Mouse (Mus musculus): Measurements from ENCODE around the gene Tmprss7. TPM values are rescaled to one million over a fixed set of nuclear protein-coding genes. Genes with fewer than 3 reads are reported as not detected.

Tmprss7 gene
- polyA plus RNA-seq, 1 experiment from 2014 or later: not detected

GRCm38 (mm10) chr16:45625342-45625741 is 68.1 kb downstream of the Tmprss7 start:
- no peak overlapping the region for H3K27ac ChIP-seq
- 100% methylated on average over 2 of the region's 2 CpGs for WGBS (ENCODE audit: missing documents)
- H3K4me3 ChIP-seq (ENCODE audit: inconsistent target): no peak overlapping the region
- H3K36me3 ChIP-seq (ENCODE audit: inconsistent target): no peaks in the 10 kb centered on the region
- no peaks in the 10 kb centered on the region for H3K79me2 ChIP-seq (ENCODE audit: inconsistent target)

GRCm38 (mm10) chr16:45624791-45625190 is 68.7 kb downstream of the Tmprss7 start:
- 50% methylated on average over 2 of the region's 2 CpGs for WGBS (ENCODE audit: missing documents)
- Histone ChIP-seq H3K36me3 (ENCODE audit: inconsistent target) (no peaks in the 10 kb centered on the region), H3K27ac (no peak overlapping the region), H3K79me2 (ENCODE audit: inconsistent target) (no peaks in the 10 kb centered on the region), H3K4me3 (ENCODE audit: inconsistent target) (no peak overlapping the region)

GRCm38 (mm10) chr16:45623230-45623629 is 70.2 kb downstream of the Tmprss7 start:
- WGBS (ENCODE audit: missing documents): 44% methylated on average over 4 of the region's 4 CpGs
- no peak overlapping the region for H3K4me3 ChIP-seq (ENCODE audit: inconsistent target)
- no peak overlapping the region for H3K27ac ChIP-seq
- no peaks in the 10 kb centered on the region for H3K36me3 ChIP-seq (ENCODE audit: inconsistent target)
- no peaks in the 10 kb centered on the region for H3K79me2 ChIP-seq (ENCODE audit: inconsistent target)

- 74% methylated on average over 8 of the region's 8 CpGs for WGBS (ENCODE audit: missing documents)
- no peaks in the 10 kb centered on the region for H3K36me3 ChIP-seq (ENCODE audit: inconsistent target)
- H3K79me2 ChIP-seq (ENCODE audit: inconsistent target): no peaks in the 10 kb centered on the region
- H3K4me3 ChIP-seq (ENCODE audit: inconsistent target): no peak overlapping the region
- no peak overlapping the region for H3K27ac ChIP-seq
Observed at GRCm38 (mm10) chr16:45619751-45620375, 73.6 kb downstream of the Tmprss7 start.

GRCm38 (mm10) chr16:45615944-45616343 is 77.5 kb downstream of the Tmprss7 start:
- no peaks in the 10 kb centered on the region for H3K36me3 ChIP-seq (ENCODE audit: inconsistent target)
- H3K4me3 ChIP-seq (ENCODE audit: inconsistent target): no peak overlapping the region
- WGBS (ENCODE audit: missing documents): 83% methylated on average over 1 of the region's 1 CpGs
- H3K79me2 ChIP-seq (ENCODE audit: inconsistent target): no peaks in the 10 kb centered on the region
- H3K27ac ChIP-seq: no peak overlapping the region

- no peak overlapping the region for H3K4me3 ChIP-seq (ENCODE audit: inconsistent target)
- H3K79me2 ChIP-seq (ENCODE audit: inconsistent target): no peaks in the 10 kb centered on the region
- WGBS (ENCODE audit: missing documents): 100% methylated on average over 2 of the region's 2 CpGs
- no peaks in the 10 kb centered on the region for H3K36me3 ChIP-seq (ENCODE audit: inconsistent target)
- H3K27ac ChIP-seq: no peak overlapping the region
Observed at GRCm38 (mm10) chr16:45613247-45613646, 80.2 kb downstream of the Tmprss7 start.

GRCm38 (mm10) chr16:45610267-45610666 is 83.2 kb downstream of the Tmprss7 start, which contains the start of gene Gcsam:
Gene Gcsam, plus strand, starts transcription at chr16:45610380.
- H3K27ac ChIP-seq: no peak within 1 kb of the TSS
- 21% methylated on average over 4 of the region's 4 CpGs for WGBS (ENCODE audit: missing documents)
- H3K4me3 ChIP-seq (ENCODE audit: inconsistent target): no peak within 1 kb of the TSS
- H3K36me3 ChIP-seq (ENCODE audit: inconsistent target): no peaks in the 10 kb centered on the region
- H3K79me2 ChIP-seq (ENCODE audit: inconsistent target): no peaks in the 10 kb centered on the region

GRCm38 (mm10) chr16:45609300-45609699 is 84.2 kb downstream of the Tmprss7 start:
- no peak overlapping the region for H3K27ac ChIP-seq
- H3K79me2 ChIP-seq (ENCODE audit: inconsistent target): no peaks in the 10 kb centered on the region
- 36% methylated on average over 3 of the region's 3 CpGs for WGBS (ENCODE audit: missing documents)
- no peaks in the 10 kb centered on the region for H3K36me3 ChIP-seq (ENCODE audit: inconsistent target)
- H3K4me3 ChIP-seq (ENCODE audit: inconsistent target): no peak overlapping the region

- no peaks in the 10 kb centered on the region for H3K79me2 ChIP-seq (ENCODE audit: inconsistent target)
- no peak overlapping the region for H3K4me3 ChIP-seq (ENCODE audit: inconsistent target)
- H3K36me3 ChIP-seq (ENCODE audit: inconsistent target): no peaks in the 10 kb centered on the region
- H3K27ac ChIP-seq: no peak overlapping the region
- WGBS (ENCODE audit: missing documents): 53% methylated on average over 4 of the region's 4 CpGs
Observed at GRCm38 (mm10) chr16:45608481-45608954, 84.9 kb downstream of the Tmprss7 start.

Other genes starting within 250 kb of the Tmprss7 start
- gene Gm609, start 200.7 kb downstream of the Tmprss7 start, polyA plus RNA-seq (2018): not detected in 3 replicates
- gene Gm17783, start 161.6 kb downstream of the Tmprss7 start, polyA plus RNA-seq (2018): not detected in 3 replicates
- gene Slc9c1, start 158.3 kb downstream of the Tmprss7 start, polyA plus RNA-seq (2018): not detected in 3 replicates
- 0.19 TPM in 1 of 3 replicates, not detected in the others for gene Gcsam, start 83.3 kb downstream of the Tmprss7 start, polyA plus RNA-seq (2018)
- gene BC016579, start 39.6 kb downstream of the Tmprss7 start, polyA plus RNA-seq (2018): not detected in 3 replicates
- gene Tagln3, start 30.9 kb upstream of the Tmprss7 start, polyA plus RNA-seq (2018): 0.16 to 0.25 TPM in 2 of 3 replicates, not detected in the other
- 8.4 to 12.0 TPM (median 8.6 TPM) in 3 replicates for gene Abhd10, start 49.3 kb upstream of the Tmprss7 start, polyA plus RNA-seq (2018)

Measured in macrophage (primary cell).